Mouse (Mus musculus): ENCODE measurements around the gene Gli3. TPM values are rescaled to one million over a fixed set of nuclear protein-coding genes. Genes with fewer than 3 reads are reported as not detected.
A peak's percentile ranks its signal among the peaks of the same experiment; 100 is the strongest.

Gli3 gene
- polyA plus RNA-seq, 1 experiment = 12.5 TPM

DNA sequence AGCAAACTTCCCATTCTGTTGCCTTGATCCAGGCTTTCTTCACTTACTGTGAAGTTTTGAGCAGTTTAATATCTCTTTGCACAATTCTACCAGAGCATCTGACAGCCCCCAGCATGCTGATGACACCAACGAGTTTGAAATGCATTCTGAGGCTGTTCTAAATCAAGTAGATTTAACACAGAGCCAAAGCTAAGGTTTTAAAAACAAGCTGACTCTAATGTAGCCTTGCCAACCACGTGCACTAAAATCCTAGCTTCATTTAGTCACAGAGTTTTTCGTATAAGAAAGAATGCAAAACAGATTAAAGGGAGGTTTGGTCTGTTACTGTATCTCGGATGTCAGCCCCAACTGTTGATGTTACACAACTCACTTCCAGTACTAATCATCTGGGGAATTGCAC, 279.7 kb downstream of the Gli3 start:
- DNase-seq (ENCODE audit: low read depth) = no peak
- TF ChIP-seq CTCF (IDR thresholded peaks at IDR 0.05; ENCODE audit: borderline replicate concordance, extremely low read depth, insufficient read depth, insufficient read length) (no peak), POLR2A (IDR thresholded peaks at IDR 0.05; ENCODE audit: borderline replicate concordance, extremely low read depth, insufficient read depth, insufficient read length, poor library complexity, severe bottlenecking) (no peak)

DNA sequence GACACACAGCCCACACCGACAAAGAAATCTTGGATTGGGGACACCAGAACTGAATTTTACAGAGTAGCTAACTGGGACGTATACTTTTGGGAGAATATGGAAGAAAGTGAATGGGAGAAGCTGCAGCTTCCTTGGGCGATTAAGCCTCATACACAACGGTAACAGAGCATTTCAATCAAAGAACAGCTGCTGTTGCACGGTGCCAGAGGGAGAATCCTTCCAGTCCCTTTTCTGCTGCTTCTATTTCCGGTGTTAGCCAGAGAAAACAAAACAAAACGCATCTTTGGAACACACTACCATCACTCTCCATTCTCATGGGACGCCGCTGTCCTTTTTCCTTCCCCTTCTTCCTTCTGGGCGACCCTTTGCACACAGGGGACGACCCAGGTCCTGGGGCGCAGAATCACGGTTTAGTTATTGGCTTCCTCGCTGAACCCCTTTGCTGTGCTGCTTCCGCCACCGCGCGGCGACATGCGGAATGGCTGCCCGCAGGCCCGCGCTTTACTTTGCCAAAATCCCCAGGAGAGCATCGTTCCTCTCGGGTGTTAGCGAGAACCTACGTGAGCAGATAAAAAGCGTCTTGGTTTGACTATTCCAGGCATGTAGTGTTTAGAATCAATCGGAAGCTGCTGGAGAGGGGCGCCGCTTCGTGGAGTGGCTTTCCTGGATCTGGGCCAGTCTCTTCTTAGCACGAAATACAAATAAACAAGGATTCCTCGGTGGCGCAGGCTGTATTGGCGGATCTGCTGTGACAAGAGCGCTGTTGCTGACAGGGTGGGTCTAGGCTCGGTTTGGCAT, 296.0 kb downstream of the Gli3 start:
- TF ChIP-seq POLR2A (IDR thresholded peaks at IDR 0.05; ENCODE audit: borderline replicate concordance, extremely low read depth, insufficient read depth, insufficient read length, poor library complexity, severe bottlenecking) (no peak), CTCF (IDR thresholded peaks at IDR 0.05; ENCODE audit: borderline replicate concordance, extremely low read depth, insufficient read depth, insufficient read length) (peak; percentile 99)
- peak; percentile 96 for DNase-seq (ENCODE audit: low read depth)

DNA sequence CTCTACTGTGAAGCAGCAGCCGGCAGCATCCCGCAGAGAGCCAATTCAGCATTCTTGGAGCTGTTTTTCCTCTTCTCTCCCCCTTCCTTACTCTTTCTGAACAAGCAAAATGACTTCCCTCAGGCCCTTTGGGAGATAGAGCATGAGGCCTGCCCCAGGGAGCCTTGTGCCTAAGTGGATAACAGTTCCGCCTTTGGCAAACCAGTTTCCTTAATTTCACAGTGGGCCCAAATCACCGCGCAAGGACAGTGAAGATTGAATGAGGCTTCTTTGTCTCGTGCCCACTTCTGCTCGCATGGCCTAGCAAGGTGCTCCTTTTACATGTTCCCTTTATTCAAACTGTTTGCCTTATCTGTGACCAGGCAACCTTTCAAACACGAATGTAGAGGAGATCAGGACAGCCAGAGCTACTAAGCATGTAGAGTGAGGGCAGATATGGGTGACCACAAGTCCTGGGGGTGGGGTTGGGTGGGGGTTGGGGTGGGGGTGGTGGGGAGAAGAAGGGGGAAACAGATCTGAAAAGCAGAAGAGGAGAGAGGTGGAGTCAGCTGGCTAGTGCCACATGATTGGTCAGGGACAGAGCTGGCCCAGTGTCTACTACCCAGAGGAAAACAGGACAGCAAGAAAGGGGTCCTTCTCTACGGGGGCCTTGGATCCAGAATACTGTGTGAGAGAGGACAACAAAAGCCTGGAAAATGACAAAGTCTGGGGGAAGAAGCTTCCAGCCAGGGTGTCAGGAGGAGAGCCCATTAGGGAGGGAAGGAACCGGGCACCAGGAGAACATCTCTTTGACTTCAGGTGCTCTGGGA, 296.8 kb downstream of the Gli3 start:
- TF ChIP-seq CTCF (IDR thresholded peaks at IDR 0.05; ENCODE audit: borderline replicate concordance, extremely low read depth, insufficient read depth, insufficient read length) (no peak), POLR2A (IDR thresholded peaks at IDR 0.05; ENCODE audit: borderline replicate concordance, extremely low read depth, insufficient read depth, insufficient read length, poor library complexity, severe bottlenecking) (no peak)
- DNase-seq (ENCODE audit: low read depth) = no peak

DNA sequence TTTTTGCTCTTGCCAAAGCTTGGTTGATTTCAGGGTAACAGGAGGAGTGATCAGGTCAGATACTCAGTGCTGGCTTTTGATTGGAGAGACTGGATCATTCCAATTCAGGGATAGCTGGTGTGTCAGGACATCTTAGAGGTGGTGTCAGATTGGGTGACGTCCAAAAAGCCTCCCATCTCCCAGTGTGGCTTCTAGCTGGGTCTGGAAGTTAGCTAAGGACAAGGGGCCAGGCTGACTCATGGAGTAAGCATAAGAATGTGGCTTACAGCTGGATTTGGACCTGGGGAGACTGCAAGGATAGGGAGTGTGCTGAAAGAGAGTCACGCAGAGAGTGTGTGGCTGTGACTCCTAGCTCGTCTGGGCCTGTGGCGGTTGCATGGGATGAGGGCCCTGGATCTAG, 299.3 kb downstream of the Gli3 start:
- no peak for TF ChIP-seq CTCF (IDR thresholded peaks at IDR 0.05; ENCODE audit: borderline replicate concordance, extremely low read depth, insufficient read depth, insufficient read length)
- no peak for TF ChIP-seq POLR2A (IDR thresholded peaks at IDR 0.05; ENCODE audit: borderline replicate concordance, extremely low read depth, insufficient read depth, insufficient read length, poor library complexity, severe bottlenecking)

DNA sequence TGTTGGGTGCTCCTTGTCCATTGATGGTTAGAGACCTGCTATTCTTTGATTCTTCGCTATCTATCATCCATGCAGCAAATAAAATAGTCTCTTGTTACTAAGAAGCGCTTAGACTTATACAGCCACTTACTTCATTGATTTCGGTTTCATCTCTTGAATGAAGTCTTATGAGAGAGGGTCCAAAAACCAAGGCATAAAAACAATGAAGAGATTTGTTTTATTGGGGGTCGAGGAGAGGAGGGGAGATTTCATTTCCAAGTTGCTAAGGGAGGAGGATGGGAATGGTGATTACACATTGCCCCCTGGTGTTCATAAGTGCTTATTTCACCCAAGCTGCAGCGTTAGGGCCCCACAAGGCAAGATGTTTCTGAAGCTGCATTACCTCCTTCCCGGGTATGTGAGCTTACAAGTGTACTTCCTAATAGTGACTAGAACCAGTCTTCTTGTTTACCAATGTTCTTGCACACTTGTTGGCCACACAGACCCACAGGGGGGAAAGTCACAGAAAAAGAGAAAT, 299.9 kb downstream of the Gli3 start:
- DNase-seq (ENCODE audit: low read depth) = peak; percentile 89
- peak; percentile 78; the same call in 1 of the 2 replicates for TF ChIP-seq CTCF (IDR thresholded peaks at IDR 0.05; ENCODE audit: borderline replicate concordance, extremely low read depth, insufficient read depth, insufficient read length)
- no peak for TF ChIP-seq POLR2A (IDR thresholded peaks at IDR 0.05; ENCODE audit: borderline replicate concordance, extremely low read depth, insufficient read depth, insufficient read length, poor library complexity, severe bottlenecking)

More for the DNA sequence above, 299.3 kb downstream of the Gli3 start:
- DNase-seq (ENCODE audit: low read depth) = no peak

DNA sequence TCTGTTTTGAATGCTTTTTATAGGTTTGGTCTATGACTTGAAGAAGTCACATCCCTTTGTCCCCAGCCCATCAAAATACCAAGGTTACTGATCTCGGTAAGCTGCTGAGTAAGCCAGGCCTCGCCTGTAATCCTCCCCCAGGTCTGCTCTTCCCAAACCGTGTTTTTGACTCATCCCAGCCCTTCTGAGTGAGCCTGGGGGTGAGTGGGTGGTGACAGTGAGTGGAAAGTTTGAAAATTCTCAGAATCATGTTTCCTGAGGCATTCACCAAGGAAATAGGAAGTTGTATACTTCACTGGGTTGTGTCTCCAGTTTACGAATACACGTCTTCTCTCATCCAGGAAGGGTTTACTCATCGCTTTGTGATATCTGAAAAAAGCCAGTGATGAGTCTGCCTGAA, 314.6 kb downstream of the Gli3 start:
- DNase-seq (ENCODE audit: low read depth) = no peak
- TF ChIP-seq CTCF (IDR thresholded peaks at IDR 0.05; ENCODE audit: borderline replicate concordance, extremely low read depth, insufficient read depth, insufficient read length) (no peak), POLR2A (IDR thresholded peaks at IDR 0.05; ENCODE audit: borderline replicate concordance, extremely low read depth, insufficient read depth, insufficient read length, poor library complexity, severe bottlenecking) (no peak)
